Mouse (Mus musculus): ENCODE measurements around the gene Rab4b. TPM values are rescaled to one million over a fixed set of nuclear protein-coding genes. Genes with fewer than 3 reads are reported as not detected.
A peak's percentile ranks its signal among the peaks of the same experiment; 100 is the strongest.

The Rab4b gene
- 67.8 and 69.0 TPM in 2 replicates for polyA plus RNA-seq (2012; rRNA removed)

DNA sequence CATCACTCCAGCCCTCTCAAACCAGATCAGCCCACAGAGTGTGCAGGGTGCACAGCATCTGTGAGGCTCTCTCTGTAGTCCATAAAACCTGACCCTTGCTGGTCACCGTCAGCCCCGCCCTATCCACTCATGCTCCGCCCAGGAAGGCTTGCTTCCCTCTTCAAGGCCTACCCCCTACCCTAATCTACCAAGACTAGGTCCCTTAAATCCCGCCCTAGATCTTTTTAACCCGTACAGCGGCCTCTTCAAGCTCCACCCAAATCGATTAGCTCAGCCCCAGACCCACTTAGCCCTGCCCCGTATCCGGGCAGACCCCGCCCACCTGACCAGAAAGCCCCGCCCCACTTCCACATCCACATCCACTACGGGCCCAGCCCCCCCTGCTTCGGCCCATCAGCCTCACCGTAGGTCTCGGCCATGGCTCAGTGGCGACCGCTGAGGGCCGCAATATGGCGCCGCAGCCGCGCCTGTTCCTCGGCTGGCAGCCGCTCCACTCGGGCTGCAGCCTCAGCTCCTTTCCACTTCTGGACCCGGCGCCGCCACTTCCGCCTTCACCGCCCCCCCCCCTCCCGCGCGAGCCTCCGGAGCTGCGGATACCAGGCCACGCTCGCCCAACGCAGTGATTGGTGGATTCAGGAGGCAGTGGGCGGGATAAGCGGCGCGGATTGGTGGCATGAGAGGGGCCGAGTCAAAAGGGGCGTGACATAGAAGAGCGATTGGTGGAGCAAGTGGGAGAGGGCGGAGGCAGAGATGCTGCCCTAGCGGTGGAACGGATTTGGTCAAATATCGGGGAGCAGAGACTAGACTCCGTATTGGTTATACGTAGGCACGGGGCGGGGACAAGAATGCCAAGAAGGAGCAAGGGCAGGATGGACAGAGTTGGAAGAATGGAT lies at the start of gene Rab4b:
Gene Rab4b (minus strand): TSS at position 573 of the 893 bp plus-strand sequence.
- WGBS = under 1% methylated on average over 53 of the region's 53 CpGs
- H3K4me3 ChIP-seq (replicated peaks; ENCODE audit: extremely low read depth, low read depth, low read length) = peak within 1 kb of the TSS; percentile 76
- TF ChIP-seq POLR2A (IDR thresholded peaks at IDR 0.05; ENCODE audit: borderline replicate concordance, extremely low read depth, low read depth, low read length) (peak; percentile 61; the same call in 1 of the 2 replicates), CTCF (IDR thresholded peaks at IDR 0.05; ENCODE audit: insufficient read depth, low read length) (peak; percentile 60)
- peaks cover 6% of the 10 kb centered on the region; the same call in 1 of the 2 replicates for H3K4me1 ChIP-seq (ENCODE audit: control insufficient read depth, insufficient read depth, low read length)
- DNase-seq = peak; percentile 99

DNA sequence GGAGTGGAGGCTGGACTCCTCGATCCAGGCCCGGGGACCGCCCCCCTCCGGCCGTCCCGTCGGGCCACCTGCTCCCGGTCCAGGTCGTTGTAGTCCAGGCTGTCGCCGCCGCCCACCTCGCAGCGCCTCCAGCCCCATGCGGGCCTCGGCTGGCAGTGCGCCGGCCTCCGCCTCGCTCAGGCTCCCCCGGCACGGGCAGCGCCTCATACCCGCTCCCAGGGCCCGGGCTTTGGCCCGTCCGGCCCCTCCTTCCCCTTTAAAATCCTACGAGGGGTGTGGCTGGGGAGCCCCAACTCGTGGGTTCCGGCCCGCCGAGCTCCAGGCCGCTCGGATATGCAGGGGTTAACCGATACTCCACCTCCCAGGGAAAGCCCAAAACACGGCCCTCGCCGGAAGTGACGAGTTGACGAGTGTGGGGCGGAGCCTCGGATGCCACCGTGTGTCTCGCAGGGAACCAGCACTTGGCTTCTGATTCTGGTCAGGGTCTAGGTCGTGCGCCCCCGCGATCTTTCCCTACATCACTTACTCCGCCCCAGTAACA lies 49.7 kb upstream of the Rab4b start, which contains the start of gene Itpkc:
Gene Itpkc (minus strand): TSS at position 381 of the 541 bp plus-strand sequence.
- peaks cover 20% of the 10 kb centered on the region for H3K4me1 ChIP-seq (ENCODE audit: control insufficient read depth, insufficient read depth, low read length)
- DNase-seq = peak; percentile 92
- TF ChIP-seq POLR2A (IDR thresholded peaks at IDR 0.05; ENCODE audit: borderline replicate concordance, extremely low read depth, low read depth, low read length) (peak; percentile 98), CTCF (IDR thresholded peaks at IDR 0.05; ENCODE audit: insufficient read depth, low read length) (no peak)
- WGBS = 1% methylated on average over 48 of the region's 49 CpGs
- peak within 1 kb of the TSS; percentile 77 for H3K4me3 ChIP-seq (replicated peaks; ENCODE audit: extremely low read depth, low read depth, low read length)

DNA sequence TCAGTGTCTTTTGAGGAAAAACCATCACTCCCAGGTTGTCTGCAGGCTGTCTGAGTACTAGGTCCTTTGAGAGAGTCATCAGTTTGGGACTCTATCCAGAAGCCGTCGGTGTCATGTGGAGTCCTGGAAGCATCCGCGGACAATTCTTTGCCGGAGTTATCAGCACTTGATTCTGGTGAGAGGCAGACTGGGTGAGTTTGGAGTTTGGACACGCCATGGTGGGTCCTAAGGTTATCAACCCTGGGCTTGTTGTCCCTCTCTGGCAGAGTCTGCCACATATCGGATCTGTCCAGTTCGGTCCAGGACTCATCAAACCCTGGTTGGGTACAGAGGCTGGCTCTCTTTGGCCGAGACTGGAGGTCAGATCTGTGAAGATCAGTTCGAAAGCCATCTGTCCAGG lies 49.0 kb upstream of the Rab4b start:
- TF ChIP-seq POLR2A (IDR thresholded peaks at IDR 0.05; ENCODE audit: borderline replicate concordance, extremely low read depth, low read depth, low read length) (no peak), CTCF (IDR thresholded peaks at IDR 0.05; ENCODE audit: insufficient read depth, low read length) (no peak)
- 4% methylated on average over 10 of the region's 10 CpGs for WGBS
- peaks cover 19% of the 10 kb centered on the region for H3K4me1 ChIP-seq (ENCODE audit: control insufficient read depth, insufficient read depth, low read length)
- DNase-seq = no peak
- peak overlapping the region; percentile 77 for H3K4me3 ChIP-seq (replicated peaks; ENCODE audit: extremely low read depth, low read depth, low read length)

DNA sequence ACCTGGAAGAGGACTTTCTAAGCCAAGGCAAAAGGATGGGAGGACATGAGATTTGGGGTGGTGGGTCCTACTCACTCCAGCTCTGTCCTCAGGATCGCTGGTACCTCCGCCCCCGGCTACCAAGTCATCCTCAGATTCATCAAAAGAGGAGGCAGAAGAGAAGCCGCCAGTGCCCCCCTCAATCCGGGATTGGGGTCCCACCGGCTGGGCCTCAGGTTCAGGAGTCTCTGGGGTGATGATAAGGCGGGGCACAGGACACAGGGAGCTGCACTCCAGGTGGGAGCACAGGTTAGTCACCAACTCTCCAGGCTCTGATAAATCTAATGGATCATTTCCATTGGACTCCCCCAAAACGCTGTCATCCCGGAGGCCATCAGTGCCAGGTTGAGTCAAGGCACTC lies 48.6 kb upstream of the Rab4b start:
- no peak for DNase-seq
- Histone ChIP-seq H3K4me3 (replicated peaks; ENCODE audit: extremely low read depth, low read depth, low read length) (peak overlapping the region; percentile 77), H3K4me1 (ENCODE audit: control insufficient read depth, insufficient read depth, low read length) (peaks cover 16% of the 10 kb centered on the region)
- 28% methylated on average over 9 of the region's 9 CpGs for WGBS
- TF ChIP-seq CTCF (IDR thresholded peaks at IDR 0.05; ENCODE audit: insufficient read depth, low read length) = no peak
- TF ChIP-seq POLR2A (IDR thresholded peaks at IDR 0.05; ENCODE audit: borderline replicate concordance, extremely low read depth, low read depth, low read length) = no peak

DNA sequence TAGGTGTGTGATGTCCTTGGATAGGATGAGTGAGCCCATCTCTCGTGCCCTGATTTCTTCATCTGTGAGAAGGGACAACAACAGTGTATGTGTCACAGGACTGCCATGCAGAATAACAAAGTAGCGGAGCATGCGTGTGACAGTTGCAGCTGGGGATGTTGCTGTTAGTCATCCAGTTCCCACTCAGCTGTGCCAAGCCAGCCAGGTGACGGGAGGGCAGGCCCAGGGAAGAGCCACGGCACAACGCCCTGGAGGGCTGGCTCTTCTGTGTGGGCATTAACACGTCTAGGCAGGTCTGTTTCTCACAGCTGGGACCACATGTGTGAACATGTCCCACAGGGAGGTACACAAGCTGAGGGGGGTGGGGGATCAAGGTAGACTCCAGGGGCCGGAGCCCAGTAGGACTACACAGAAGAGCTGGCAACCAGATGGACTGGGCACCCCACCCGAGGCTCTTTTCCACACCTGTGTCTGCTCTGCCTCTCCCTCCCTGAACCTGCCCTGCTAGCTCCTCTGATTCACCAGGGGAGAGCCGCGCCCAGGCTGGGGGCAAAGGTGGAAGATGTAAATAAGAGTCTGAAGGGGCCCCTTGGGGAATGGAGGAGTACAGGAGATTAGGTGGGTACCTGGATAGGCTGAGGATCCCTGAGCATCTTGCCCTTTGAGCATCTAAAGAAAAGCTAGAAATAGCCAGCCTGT lies 46.3 kb upstream of the Rab4b start:
- 64% methylated on average over 11 of the region's 11 CpGs for WGBS
- no peak for DNase-seq
- TF ChIP-seq POLR2A (IDR thresholded peaks at IDR 0.05; ENCODE audit: borderline replicate concordance, extremely low read depth, low read depth, low read length) (no peak), CTCF (IDR thresholded peaks at IDR 0.05; ENCODE audit: insufficient read depth, low read length) (no peak)
- Histone ChIP-seq H3K4me1 (ENCODE audit: control insufficient read depth, insufficient read depth, low read length) (peaks cover 16% of the 10 kb centered on the region), H3K4me3 (replicated peaks; ENCODE audit: extremely low read depth, low read depth, low read length) (no peak overlapping the region)

DNA sequence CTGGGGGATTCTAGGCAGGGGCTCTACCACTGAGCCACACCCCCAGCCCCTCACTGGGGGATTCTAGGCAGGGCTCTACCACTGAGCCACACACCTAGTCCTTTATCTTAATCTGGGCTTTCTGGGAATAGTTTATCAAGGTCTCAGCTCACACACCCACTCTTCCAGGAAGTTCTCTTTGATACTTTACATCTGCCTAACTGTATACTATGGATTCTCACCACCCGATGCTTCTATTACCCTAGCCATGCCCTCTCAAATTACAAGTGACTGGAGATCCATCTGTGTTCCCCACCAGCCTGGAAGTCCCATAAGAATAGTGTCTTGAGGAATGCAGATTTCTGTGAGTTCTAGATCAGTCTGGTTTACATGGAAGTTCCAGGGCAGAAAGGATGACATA lies 43.8 kb upstream of the Rab4b start:
- TF ChIP-seq POLR2A (IDR thresholded peaks at IDR 0.05; ENCODE audit: borderline replicate concordance, extremely low read depth, low read depth, low read length) (no peak), CTCF (IDR thresholded peaks at IDR 0.05; ENCODE audit: insufficient read depth, low read length) (no peak)
- Histone ChIP-seq H3K4me1 (ENCODE audit: control insufficient read depth, insufficient read depth, low read length) (peaks cover 13% of the 10 kb centered on the region), H3K4me3 (replicated peaks; ENCODE audit: extremely low read depth, low read depth, low read length) (no peak overlapping the region)
- DNase-seq = no peak
- WGBS = 66% methylated on average over 1 of the region's 1 CpGs

DNA sequence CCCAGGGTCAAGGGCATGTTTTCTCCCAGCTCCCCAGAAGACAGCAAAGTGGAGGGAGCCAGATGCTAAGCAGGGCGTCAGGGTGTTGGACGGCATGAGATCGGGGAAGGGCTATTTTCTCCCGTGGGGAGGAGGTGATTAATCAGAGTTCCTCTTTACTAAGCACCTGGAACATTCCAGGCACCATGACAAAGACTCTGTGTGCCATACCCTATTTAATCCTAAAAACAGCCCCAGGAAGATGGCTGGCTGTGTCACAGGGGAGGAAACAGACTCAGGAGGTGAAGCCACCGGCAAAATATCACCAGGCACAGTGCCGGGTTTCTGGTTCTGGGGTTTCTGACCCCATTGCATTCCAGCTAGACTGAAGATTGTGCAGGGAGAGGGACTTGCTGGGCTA lies 43.2 kb upstream of the Rab4b start:
- TF ChIP-seq POLR2A (IDR thresholded peaks at IDR 0.05; ENCODE audit: borderline replicate concordance, extremely low read depth, low read depth, low read length) (no peak), CTCF (IDR thresholded peaks at IDR 0.05; ENCODE audit: insufficient read depth, low read length) (no peak)
- no peak for DNase-seq
- WGBS = 55% methylated on average over 6 of the region's 6 CpGs
- Histone ChIP-seq H3K4me3 (replicated peaks; ENCODE audit: extremely low read depth, low read depth, low read length) (no peak overlapping the region), H3K4me1 (ENCODE audit: control insufficient read depth, insufficient read depth, low read length) (peaks cover 10% of the 10 kb centered on the region)

DNA sequence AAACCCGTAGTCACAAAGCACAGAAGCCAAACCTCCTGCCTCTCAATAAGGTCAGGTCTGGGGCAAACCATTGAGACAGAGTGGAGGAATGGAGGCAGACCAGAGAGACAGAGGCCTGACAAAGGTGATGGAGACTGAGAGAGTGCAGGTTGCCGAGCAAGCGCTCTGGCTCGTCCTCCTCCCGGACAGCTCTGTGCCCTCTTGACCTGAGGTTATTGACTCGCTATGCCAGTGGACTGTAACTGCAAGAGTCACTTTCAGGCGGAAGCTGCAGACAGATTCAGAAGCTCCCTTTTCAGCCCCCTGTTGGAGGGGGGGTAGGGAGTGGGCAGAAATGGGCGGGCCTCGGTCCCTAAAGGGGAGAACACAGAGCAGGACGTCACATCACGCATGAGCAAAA lies 41.2 kb upstream of the Rab4b start:
- TF ChIP-seq POLR2A (IDR thresholded peaks at IDR 0.05; ENCODE audit: borderline replicate concordance, extremely low read depth, low read depth, low read length) = no peak
- TF ChIP-seq CTCF (IDR thresholded peaks at IDR 0.05; ENCODE audit: insufficient read depth, low read length) = no peak
- no peak overlapping the region for H3K4me3 ChIP-seq (replicated peaks; ENCODE audit: extremely low read depth, low read depth, low read length)
- WGBS = 88% methylated on average over 11 of the region's 11 CpGs
- peaks cover 8% of the 10 kb centered on the region for H3K4me1 ChIP-seq (ENCODE audit: control insufficient read depth, insufficient read depth, low read length)
- no peak for DNase-seq

DNA sequence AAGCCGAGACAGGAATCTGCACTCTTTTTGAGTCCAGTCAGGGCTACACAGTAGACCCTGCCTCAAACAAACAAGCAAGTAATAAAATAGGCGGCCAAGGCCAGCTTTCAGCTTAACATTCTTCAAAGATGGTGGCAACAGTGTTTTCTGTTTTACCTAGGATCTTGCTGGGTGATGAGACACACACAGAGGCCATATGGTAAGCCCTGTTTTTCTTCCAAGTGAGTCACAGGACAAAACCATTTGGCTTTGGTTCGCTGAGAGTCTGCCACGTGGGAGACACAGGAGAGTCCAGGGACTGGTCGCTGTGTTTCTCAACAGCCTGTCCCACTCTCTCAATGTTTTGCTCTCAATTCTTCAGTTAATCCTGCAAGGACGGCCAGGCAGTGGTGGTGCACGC lies 39.9 kb upstream of the Rab4b start:
- H3K4me1 ChIP-seq (ENCODE audit: control insufficient read depth, insufficient read depth, low read length) = no peaks in the 10 kb centered on the region
- no peak for TF ChIP-seq POLR2A (IDR thresholded peaks at IDR 0.05; ENCODE audit: borderline replicate concordance, extremely low read depth, low read depth, low read length)
- no peak for TF ChIP-seq CTCF (IDR thresholded peaks at IDR 0.05; ENCODE audit: insufficient read depth, low read length)
- 78% methylated on average over 7 of the region's 7 CpGs for WGBS
- H3K4me3 ChIP-seq (replicated peaks; ENCODE audit: extremely low read depth, low read depth, low read length) = no peak overlapping the region
- no peak for DNase-seq
